Mouse (Mus musculus) embryonic facial prominence, embryonic 12.5 days (tissue): ENCODE measurements at regions not wholly inside any gene's neighbourhood (a gene's known extent, or its start where the extent isn't known, plus 50 kb on each side); places are given as distances from the start of the nearest gene placed in this dataset.

ENCODE experiments used
- ATAC-seq: fragments of 200-750 bp; cut with Nextera tagmentation; 2 replicates; pipeline ENCODE4 v1.8.0; 2017; ENCODE audit not compliant: insufficient number of reproducible peaks, insufficient read depth, low FRiP score, low TSS enrichment
- H3K27ac ChIP-seq: fragments of 300-500 bp; sonication (generic); 2 replicates; pipeline ENCODE4 v1.5.1; 2016; ENCODE audit warnings: mild to moderate bottlenecking
- H3K27me3 ChIP-seq: fragments of 300-500 bp; sonication (generic); 2 replicates; pipeline ENCODE4 v1.6.1; 2016; ENCODE audit warnings: mild to moderate bottlenecking, moderate library complexity
- H3K36me3 ChIP-seq: fragments of 300-500 bp; sonication (generic); 2 replicates; pipeline ENCODE4 v1.6.1; 2016; ENCODE audit warnings: mild to moderate bottlenecking
- H3K4me1 ChIP-seq: fragments of 300-500 bp; sonication (generic); 2 replicates; pipeline ENCODE4 v1.6.1; 2016
- H3K4me2 ChIP-seq: fragments of 300-500 bp; sonication (generic); replicated peaks from 2 replicates; pipeline ENCODE4 v1.6.1; 2016; ENCODE audit warnings: mild to moderate bottlenecking, moderate library complexity
- H3K4me3 ChIP-seq: fragments of 300-500 bp; sonication (generic); 2 replicates; pipeline ENCODE4 v1.5.1; 2016; ENCODE audit warnings: mild to moderate bottlenecking
- H3K9ac ChIP-seq: fragments of 300-500 bp; sonication (generic); 2 replicates; pipeline ENCODE4 v1.6.1; 2016; ENCODE audit warnings: mild to moderate bottlenecking, moderate library complexity
- H3K9me3 ChIP-seq: fragments of 300-500 bp; sonication (generic); 2 replicates; pipeline ENCODE4 v1.6.1; 2016; ENCODE audit warnings: mild to moderate bottlenecking, moderate library complexity
- WGBS: fragments of 180-500 bp; shearing (Covaris S2); methylation state at CpG from one replicate; pipeline ENCODE4 v1.1.7; 2016; 5-methylcytosine and 5-hydroxymethylcytosine counted together

- Histone ChIP-seq H3K9me3 (no peaks in the 10 kb centered on the region), H3K4me3 (no peak overlapping the region), H3K4me2 (no peak overlapping the region), H3K27me3 (no peaks in the 10 kb centered on the region), H3K27ac (peak overlapping the region; percentile 83), H3K9ac (no peak overlapping the region), H3K36me3 (no peaks in the 10 kb centered on the region), H3K4me1 (peaks cover 28% of the 10 kb centered on the region)
- WGBS: 83% methylated on average over 2 of the region's 2 CpGs
- no peak for ATAC-seq
Measured at GRCm38 (mm10) chr8:103273476-103273875, 488.0 kb upstream of the Cdh11 start.

GRCm38 (mm10) chr8:103281801-103282200 is 496.4 kb upstream of the Cdh11 start:
- H3K4me2 ChIP-seq: no peak overlapping the region
- WGBS: 26% methylated on average over 1 of the region's 1 CpGs
- H3K27me3 ChIP-seq: no peaks in the 10 kb centered on the region
- no peak overlapping the region for H3K27ac ChIP-seq
- no peak overlapping the region for H3K4me3 ChIP-seq
- H3K36me3 ChIP-seq: no peaks in the 10 kb centered on the region
- no peak overlapping the region for H3K9ac ChIP-seq
- H3K9me3 ChIP-seq: no peaks in the 10 kb centered on the region
- H3K4me1 ChIP-seq: no peaks in the 10 kb centered on the region
- no peak for ATAC-seq

- peaks cover 9% of the 10 kb centered on the region; the same call in 1 of the 2 replicates for H3K4me1 ChIP-seq
- H3K4me2 ChIP-seq: no peak overlapping the region
- H3K27ac ChIP-seq: no peak overlapping the region
- no peaks in the 10 kb centered on the region for H3K36me3 ChIP-seq
- H3K9me3 ChIP-seq: no peaks in the 10 kb centered on the region
- H3K27me3 ChIP-seq: no peaks in the 10 kb centered on the region
- no peak overlapping the region for H3K4me3 ChIP-seq
- H3K9ac ChIP-seq: no peak overlapping the region
- no peak for ATAC-seq
- WGBS: 57% methylated on average over 12 of the region's 12 CpGs
Measured at GRCm38 (mm10) chr8:103288561-103288974, 503.1 kb upstream of the Cdh11 start.

GRCm38 (mm10) chr8:103292896-103293295 is 507.5 kb upstream of the Cdh11 start:
- 42% methylated on average over 2 of the region's 2 CpGs for WGBS
- Histone ChIP-seq H3K36me3 (no peaks in the 10 kb centered on the region), H3K27ac (no peak overlapping the region), H3K27me3 (no peaks in the 10 kb centered on the region), H3K9me3 (no peaks in the 10 kb centered on the region), H3K4me3 (no peak overlapping the region), H3K9ac (no peak overlapping the region), H3K4me1 (peaks cover 9% of the 10 kb centered on the region; the same call in 1 of the 2 replicates), H3K4me2 (no peak overlapping the region)
- ATAC-seq: no peak

GRCm38 (mm10) chr8:103306476-103307183 is 521.2 kb upstream of the Cdh11 start:
- H3K27me3 ChIP-seq: no peaks in the 10 kb centered on the region
- no peak overlapping the region for H3K9ac ChIP-seq
- no peak for ATAC-seq
- no peaks in the 10 kb centered on the region for H3K9me3 ChIP-seq
- H3K36me3 ChIP-seq: no peaks in the 10 kb centered on the region
- H3K27ac ChIP-seq: no peak overlapping the region
- no peak overlapping the region for H3K4me3 ChIP-seq
- H3K4me2 ChIP-seq: no peak overlapping the region
- 21% methylated on average over 1 of the region's 1 CpGs for WGBS
- no peaks in the 10 kb centered on the region for H3K4me1 ChIP-seq

- Histone ChIP-seq H3K27ac (no peak overlapping the region), H3K4me3 (no peak overlapping the region), H3K9me3 (no peaks in the 10 kb centered on the region), H3K9ac (no peak overlapping the region), H3K4me2 (no peak overlapping the region), H3K36me3 (no peaks in the 10 kb centered on the region), H3K27me3 (no peaks in the 10 kb centered on the region), H3K4me1 (peaks cover 10% of the 10 kb centered on the region)
- no peak for ATAC-seq
- WGBS: 73% methylated on average over 1 of the region's 1 CpGs
Measured at GRCm38 (mm10) chr8:103313576-103313975, 528.1 kb upstream of the Cdh11 start.

GRCm38 (mm10) chr8:103314279-103315022 is 529.0 kb upstream of the Cdh11 start:
- Histone ChIP-seq H3K36me3 (no peaks in the 10 kb centered on the region), H3K9me3 (no peaks in the 10 kb centered on the region), H3K27ac (peak overlapping the region; percentile 12; the same call in 1 of the 2 replicates), H3K4me1 (peaks cover 10% of the 10 kb centered on the region), H3K4me3 (no peak overlapping the region), H3K9ac (no peak overlapping the region), H3K4me2 (no peak overlapping the region), H3K27me3 (no peaks in the 10 kb centered on the region)
- 10% methylated on average over 1 of the region's 1 CpGs for WGBS
- ATAC-seq: peak; percentile 86

GRCm38 (mm10) chr8:103315742-103316141 is 530.3 kb upstream of the Cdh11 start:
- Histone ChIP-seq H3K4me1 (peaks cover 10% of the 10 kb centered on the region), H3K27ac (no peak overlapping the region)
- no peak for ATAC-seq

GRCm38 (mm10) chr8:103316691-103317091 is 531.2 kb upstream of the Cdh11 start:
- Histone ChIP-seq H3K27me3 (no peaks in the 10 kb centered on the region), H3K4me2 (no peak overlapping the region), H3K4me3 (no peak overlapping the region), H3K9ac (no peak overlapping the region), H3K9me3 (no peaks in the 10 kb centered on the region), H3K4me1 (peaks cover 10% of the 10 kb centered on the region), H3K27ac (no peak overlapping the region), H3K36me3 (no peaks in the 10 kb centered on the region)
- 56% methylated on average over 5 of the region's 5 CpGs for WGBS
- ATAC-seq: no peak

More at GRCm38 (mm10) chr8:103315742-103316141, 530.3 kb upstream of the Cdh11 start:
- H3K4me3 ChIP-seq: no peak overlapping the region
- no peaks in the 10 kb centered on the region for H3K27me3 ChIP-seq
- no peaks in the 10 kb centered on the region for H3K36me3 ChIP-seq
- H3K9ac ChIP-seq: no peak overlapping the region
- H3K4me2 ChIP-seq: no peak overlapping the region
- no peaks in the 10 kb centered on the region for H3K9me3 ChIP-seq
- 66% methylated on average over 1 of the region's 1 CpGs for WGBS

GRCm38 (mm10) chr8:103317149-103317725 is 531.8 kb upstream of the Cdh11 start:
- H3K9me3 ChIP-seq: no peaks in the 10 kb centered on the region
- H3K4me3 ChIP-seq: no peak overlapping the region
- 80% methylated on average over 2 of the region's 2 CpGs for WGBS
- ATAC-seq: no peak
- no peaks in the 10 kb centered on the region for H3K27me3 ChIP-seq
- no peak overlapping the region for H3K9ac ChIP-seq
- H3K4me1 ChIP-seq: peaks cover 10% of the 10 kb centered on the region
- H3K4me2 ChIP-seq: no peak overlapping the region
- H3K27ac ChIP-seq: no peak overlapping the region
- no peaks in the 10 kb centered on the region for H3K36me3 ChIP-seq

GRCm38 (mm10) chr8:103324016-103324665 is 538.7 kb upstream of the Cdh11 start:
- H3K9me3 ChIP-seq: no peaks in the 10 kb centered on the region
- H3K27me3 ChIP-seq: no peaks in the 10 kb centered on the region
- no peak overlapping the region for H3K9ac ChIP-seq
- ATAC-seq: no peak
- H3K27ac ChIP-seq: no peak overlapping the region
- H3K4me3 ChIP-seq: no peak overlapping the region
- no peak overlapping the region for H3K4me2 ChIP-seq
- H3K4me1 ChIP-seq: no peaks in the 10 kb centered on the region
- H3K36me3 ChIP-seq: no peaks in the 10 kb centered on the region
